Mouse (Mus musculus): ENCODE measurements around the gene Mtus2.
"Not testable (repeated sequence)": the region's sequence is repeated elsewhere in the genome, so short reads cannot be mapped to it uniquely, and the experiment has no call there.

Mtus2 gene

GRCm38 (mm10) chr5:148287529-148287928, 330.4 kb downstream of the Mtus2 start:
- DNase-seq: no peak

- DNase-seq: no peak
These were observed 331.7 kb downstream of the Mtus2 start for GRCm38 (mm10) chr5:148288804-148289203.

- DNase-seq: no peak
These were observed 332.8 kb downstream of the Mtus2 start for GRCm38 (mm10) chr5:148289951-148290350.

- DNase-seq: no peak
These were observed 335.7 kb downstream of the Mtus2 start for GRCm38 (mm10) chr5:148292862-148293261.

- peak in 1 of 2 experiments; percentile 16 for DNase-seq
These were observed 336.2 kb downstream of the Mtus2 start for GRCm38 (mm10) chr5:148293346-148293745.

GRCm38 (mm10) chr5:148302968-148303367, 345.8 kb downstream of the Mtus2 start:
- DNase-seq: no peak

GRCm38 (mm10) chr5:148304112-148304511, 347.0 kb downstream of the Mtus2 start:
- no peak for DNase-seq

GRCm38 (mm10) chr5:148310790-148311189, 353.7 kb downstream of the Mtus2 start:
- DNase-seq: no peak

- DNase-seq: no peak
These were observed 355.3 kb downstream of the Mtus2 start for GRCm38 (mm10) chr5:148312443-148312842.

- DNase-seq: no peak
These were observed 357.8 kb downstream of the Mtus2 start for GRCm38 (mm10) chr5:148314931-148315330.

- DNase-seq: peak; percentile 44 to 61
These were observed 368.3 kb downstream of the Mtus2 start for GRCm38 (mm10) chr5:148325317-148325885.

GRCm38 (mm10) chr5:148326295-148326694, 369.2 kb downstream of the Mtus2 start:
- DNase-seq: not testable (repeated sequence)

GRCm38 (mm10) chr5:148328982-148329381, 371.9 kb downstream of the Mtus2 start:
- DNase-seq: no peak

GRCm38 (mm10) chr5:148331229-148331776, 374.2 kb downstream of the Mtus2 start:
- DNase-seq: no peak

- no peak for DNase-seq
These were observed 375.0 kb downstream of the Mtus2 start for GRCm38 (mm10) chr5:148331926-148332621.

GRCm38 (mm10) chr5:148332622-148332974, 375.5 kb downstream of the Mtus2 start:
- peak; percentile 70 to 82 for DNase-seq

- DNase-seq: no peak
These were observed 382.0 kb downstream of the Mtus2 start for GRCm38 (mm10) chr5:148339126-148339525.

GRCm38 (mm10) chr5:148342061-148342741, 385.1 kb downstream of the Mtus2 start:
- no peak for DNase-seq

- DNase-seq: no peak
These were observed 387.3 kb downstream of the Mtus2 start for GRCm38 (mm10) chr5:148344374-148344773.

GRCm38 (mm10) chr5:148346543-148346942, 389.4 kb downstream of the Mtus2 start:
- no peak for DNase-seq

- DNase-seq: no peak
These were observed 391.0 kb downstream of the Mtus2 start for GRCm38 (mm10) chr5:148348153-148348552.

- no peak for DNase-seq
These were observed 392.3 kb downstream of the Mtus2 start for GRCm38 (mm10) chr5:148349327-148350011.

GRCm38 (mm10) chr5:148353429-148353828, 396.3 kb downstream of the Mtus2 start:
- DNase-seq: no peak

All from cerebellum, postnatal 36 days (tissue).